Mouse (Mus musculus): ENCODE data around the gene Polr3c. TPM values are rescaled to one million over a fixed set of nuclear protein-coding genes. Genes with fewer than 3 reads are reported as not detected.

The Polr3c gene
- polyA plus RNA-seq, 1 experiment from 2014 or later, result 35.3 TPM

DNA sequence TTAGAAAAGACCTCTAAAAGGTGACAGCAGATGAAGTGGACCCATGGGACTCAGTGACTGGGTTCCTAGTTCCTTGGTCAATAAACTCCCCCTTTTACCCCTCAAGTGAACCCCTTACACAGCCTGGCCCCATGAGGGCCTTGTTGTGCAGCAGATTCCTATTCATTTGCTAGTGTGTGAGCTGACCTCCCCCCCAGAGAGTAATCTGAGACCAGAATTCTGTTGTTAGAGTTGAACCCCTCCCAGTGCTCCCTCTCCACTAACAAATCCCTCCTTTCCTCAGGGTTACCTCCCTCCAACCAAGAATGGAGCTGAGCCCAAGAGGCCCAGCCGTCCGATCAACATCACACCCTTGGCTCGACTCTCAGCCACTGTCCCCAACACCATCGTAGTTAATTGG, 26.4 kb downstream of the Polr3c start:
- peaks cover 19% of the 10 kb centered on the region for H3K36me3 ChIP-seq (ENCODE audit: control insufficient read depth, insufficient read depth, low read length)

DNA sequence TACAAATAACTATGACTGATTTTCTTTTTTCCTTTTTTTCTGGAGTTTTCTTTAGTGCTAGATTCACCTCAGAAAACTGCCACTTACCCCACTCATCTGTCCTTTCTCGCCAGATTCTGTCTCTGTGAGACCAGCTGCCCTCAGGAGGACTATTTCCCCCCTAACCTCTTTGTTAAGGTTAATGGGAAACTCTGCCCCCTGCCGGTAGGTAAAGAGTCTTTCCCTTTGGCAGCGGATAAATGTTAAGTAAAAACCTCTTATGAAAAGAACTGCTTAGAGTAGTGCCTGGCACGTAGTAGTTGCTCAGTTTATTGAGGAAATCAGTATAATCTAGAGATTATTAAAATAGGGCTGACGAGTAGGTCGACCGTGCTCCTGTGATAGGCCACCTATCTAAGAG, 27.1 kb downstream of the Polr3c start:
- no peak for ATAC-seq (ENCODE audit: low read depth)
- Histone ChIP-seq H3K4me3 (ENCODE audit: low read depth, low read length) (no peak overlapping the region), H3K4me2 (ENCODE audit: low read depth, low read length) (no peak overlapping the region), H3K4me1 (ENCODE audit: control insufficient read depth, insufficient read depth, low read length) (peaks cover 3% of the 10 kb centered on the region; the same call in 1 of the 2 replicates), H3K27ac (ENCODE audit: low read depth, low read length) (no peak overlapping the region), H3K27me3 (ENCODE audit: control insufficient read depth, insufficient read depth, low read length) (no peaks in the 10 kb centered on the region), H3K9me3 (ENCODE audit: control insufficient read depth, low read length) (no peaks in the 10 kb centered on the region), H3K9ac (replicated peaks; ENCODE audit: low read depth, low read length) (no peak overlapping the region), H3K36me3 (ENCODE audit: control insufficient read depth, insufficient read depth, low read length) (peaks cover 19% of the 10 kb centered on the region)
- WGBS, result 54% methylated on average over 7 of the region's 7 CpGs

More for the DNA sequence above, 26.4 kb downstream of the Polr3c start:
- H3K9me3 ChIP-seq (ENCODE audit: control insufficient read depth, low read length), result no peaks in the 10 kb centered on the region
- H3K27me3 ChIP-seq (ENCODE audit: control insufficient read depth, insufficient read depth, low read length), result no peaks in the 10 kb centered on the region
- no peak for ATAC-seq (ENCODE audit: low read depth)
- 88% methylated on average over 4 of the region's 4 CpGs for WGBS
- peaks cover 3% of the 10 kb centered on the region; the same call in 1 of the 2 replicates for H3K4me1 ChIP-seq (ENCODE audit: control insufficient read depth, insufficient read depth, low read length)
- no peak overlapping the region for H3K27ac ChIP-seq (ENCODE audit: low read depth, low read length)
- H3K4me2 ChIP-seq (ENCODE audit: low read depth, low read length), result no peak overlapping the region
- no peak overlapping the region for H3K4me3 ChIP-seq (ENCODE audit: low read depth, low read length)
- no peak overlapping the region for H3K9ac ChIP-seq (replicated peaks; ENCODE audit: low read depth, low read length)

DNA sequence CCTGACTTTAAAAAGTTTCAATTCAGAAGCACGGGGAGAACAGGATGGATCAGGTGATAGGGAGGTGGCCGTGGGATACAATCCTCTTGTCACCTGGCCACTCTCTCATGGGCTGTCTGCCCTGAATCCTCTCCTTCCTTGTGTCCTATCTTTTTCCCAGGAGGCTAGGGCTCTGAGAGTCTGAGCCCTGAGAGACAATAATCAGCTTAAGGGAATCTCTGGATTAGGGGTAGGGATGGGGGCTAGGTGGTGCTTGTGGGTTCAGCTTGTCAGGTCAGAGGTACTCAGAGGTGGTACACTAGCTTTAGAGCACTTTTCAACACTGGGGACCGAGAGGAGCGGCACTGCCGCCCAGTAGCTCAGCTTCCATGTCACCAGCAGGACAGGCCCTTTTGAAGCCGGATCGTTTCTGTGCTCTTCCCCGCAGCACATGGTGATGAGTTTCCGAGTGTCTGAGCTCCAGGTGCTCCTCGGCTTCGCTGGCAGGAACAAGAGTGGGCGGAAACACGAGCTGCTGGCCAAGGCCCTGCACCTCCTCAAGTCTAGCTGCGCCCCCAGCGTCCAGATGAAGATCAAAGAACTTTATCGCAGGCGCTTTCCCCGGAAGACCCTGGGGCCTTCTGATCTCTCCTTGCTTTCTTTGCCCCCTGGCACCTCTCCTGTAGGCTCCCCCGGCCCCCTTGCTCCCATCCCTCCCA, 28.3 kb downstream of the Polr3c start:
- no peak for ATAC-seq (ENCODE audit: low read depth)
- Histone ChIP-seq H3K9me3 (ENCODE audit: control insufficient read depth, low read length) (no peaks in the 10 kb centered on the region), H3K27ac (ENCODE audit: low read depth, low read length) (no peak overlapping the region), H3K36me3 (ENCODE audit: control insufficient read depth, insufficient read depth, low read length) (peaks cover 19% of the 10 kb centered on the region), H3K4me3 (ENCODE audit: low read depth, low read length) (no peak overlapping the region), H3K9ac (replicated peaks; ENCODE audit: low read depth, low read length) (no peak overlapping the region), H3K27me3 (ENCODE audit: control insufficient read depth, insufficient read depth, low read length) (no peaks in the 10 kb centered on the region), H3K4me1 (ENCODE audit: control insufficient read depth, insufficient read depth, low read length) (peaks cover 3% of the 10 kb centered on the region; the same call in 1 of the 2 replicates), H3K4me2 (ENCODE audit: low read depth, low read length) (no peak overlapping the region)
- WGBS, result 49% methylated on average over 19 of the region's 19 CpGs

DNA sequence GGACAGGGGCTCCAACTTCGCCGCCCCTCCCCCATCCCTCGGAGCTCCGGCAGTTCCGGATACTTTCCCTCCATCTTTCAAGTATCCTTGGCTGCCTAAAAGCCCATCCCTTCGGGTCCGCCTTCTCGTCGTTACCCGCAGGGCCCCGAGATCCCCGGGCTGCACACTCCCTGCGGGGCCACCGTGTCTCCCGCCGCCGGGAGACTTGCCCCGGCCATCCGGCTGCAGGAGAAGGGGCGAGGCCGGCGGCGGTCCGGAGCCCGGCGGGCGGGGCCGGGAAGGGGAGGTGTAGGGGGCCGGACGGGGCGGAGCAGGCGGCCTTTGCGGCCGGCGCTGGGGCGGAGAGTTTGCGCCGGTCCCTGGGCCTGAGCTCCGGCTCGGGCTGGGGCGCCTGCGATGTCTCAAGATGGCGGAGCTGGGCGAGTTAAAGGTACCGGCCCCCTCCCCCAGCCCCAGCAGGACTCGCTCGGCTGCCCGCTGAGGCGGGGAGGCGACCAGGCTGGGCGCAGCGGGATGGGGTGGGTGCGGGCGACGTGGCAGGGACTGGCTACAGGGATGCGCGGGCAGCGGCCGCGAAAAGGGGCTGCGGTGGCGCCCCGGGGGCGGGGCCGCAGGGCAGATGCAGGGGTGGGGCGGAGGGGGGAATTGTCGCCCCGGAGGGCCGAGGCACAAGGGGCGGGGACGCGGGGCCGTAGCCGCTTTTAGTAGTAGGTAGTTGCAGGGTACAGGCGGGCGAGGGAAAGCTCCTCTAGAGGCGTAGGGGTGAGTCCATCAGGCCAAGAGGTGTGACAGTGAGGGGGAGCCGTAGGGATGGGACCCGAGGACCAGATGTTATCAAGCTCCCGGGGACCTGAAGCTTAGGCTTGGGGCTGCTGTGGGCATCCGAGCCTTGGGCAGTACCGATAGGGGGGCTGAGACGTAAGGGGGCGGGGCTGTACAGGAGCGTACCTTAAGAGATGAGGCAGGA, 30.4 kb downstream of the Polr3c start:
- H3K4me3 ChIP-seq (ENCODE audit: low read depth, low read length), result peak overlapping the region; percentile 87
- no peaks in the 10 kb centered on the region for H3K9me3 ChIP-seq (ENCODE audit: control insufficient read depth, low read length)
- no peaks in the 10 kb centered on the region for H3K27me3 ChIP-seq (ENCODE audit: control insufficient read depth, insufficient read depth, low read length)
- H3K4me1 ChIP-seq (ENCODE audit: control insufficient read depth, insufficient read depth, low read length), result peaks cover 3% of the 10 kb centered on the region; the same call in 1 of the 2 replicates
- peak; percentile 92 for ATAC-seq (ENCODE audit: low read depth)
- H3K36me3 ChIP-seq (ENCODE audit: control insufficient read depth, insufficient read depth, low read length), result peaks cover 10% of the 10 kb centered on the region
- H3K9ac ChIP-seq (replicated peaks; ENCODE audit: low read depth, low read length), result peak overlapping the region; percentile 80
- peak overlapping the region; percentile 52 for H3K4me2 ChIP-seq (ENCODE audit: low read depth, low read length)
- WGBS, result under 1% methylated on average over 78 of the region's 85 CpGs
- H3K27ac ChIP-seq (ENCODE audit: low read depth, low read length), result peak overlapping the region; percentile 87

DNA sequence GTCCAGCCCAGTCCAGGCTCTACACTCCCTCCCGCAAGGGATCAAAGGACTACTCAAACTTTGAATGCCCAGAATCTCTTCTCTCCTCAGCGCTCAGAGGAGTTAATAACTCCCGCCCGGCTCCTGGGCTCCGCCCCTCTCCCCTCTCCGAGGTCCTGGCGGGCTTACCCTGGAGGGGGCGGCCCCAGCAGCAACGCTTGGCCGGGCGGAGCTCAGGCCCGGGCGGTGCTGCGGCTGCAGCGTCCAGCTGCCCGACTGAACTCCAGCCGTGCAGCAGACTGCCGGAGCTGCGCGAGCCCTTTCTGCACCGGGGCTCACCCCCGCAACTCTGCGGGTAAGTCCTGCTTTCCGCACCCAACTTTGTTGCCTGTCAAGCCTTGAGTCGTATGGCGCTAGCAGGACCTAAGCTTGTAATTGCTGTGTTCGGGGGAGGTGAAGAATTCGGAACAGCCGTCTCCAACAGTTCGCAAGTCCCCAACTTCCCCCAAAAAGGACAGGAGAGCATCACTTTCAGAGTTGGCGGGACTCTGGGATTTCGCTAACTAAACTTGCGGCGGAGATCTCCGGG, 31.1 kb downstream of the Polr3c start, which contains the start of gene Pias3:
TSS of gene Pias3 (plus strand) at position 187 of the 568 bp plus-strand sequence.
- Histone ChIP-seq H3K4me3 (ENCODE audit: low read depth, low read length) (peak within 1 kb of the TSS; percentile 87), H3K27ac (ENCODE audit: low read depth, low read length) (peak within 1 kb of the TSS; percentile 87), H3K9ac (replicated peaks; ENCODE audit: low read depth, low read length) (peak within 1 kb of the TSS; percentile 80), H3K4me1 (ENCODE audit: control insufficient read depth, insufficient read depth, low read length) (peaks cover 3% of the 10 kb centered on the region; the same call in 1 of the 2 replicates), H3K9me3 (ENCODE audit: control insufficient read depth, low read length) (no peaks in the 10 kb centered on the region), H3K27me3 (ENCODE audit: control insufficient read depth, insufficient read depth, low read length) (no peaks in the 10 kb centered on the region), H3K4me2 (ENCODE audit: low read depth, low read length) (peak within 1 kb of the TSS; percentile 52), H3K36me3 (ENCODE audit: control insufficient read depth, insufficient read depth, low read length) (peaks cover 2% of the 10 kb centered on the region)
- under 1% methylated on average over 35 of the region's 35 CpGs for WGBS
- ATAC-seq (ENCODE audit: low read depth), result peak; percentile 53; the same call in 1 of the 2 replicates

DNA sequence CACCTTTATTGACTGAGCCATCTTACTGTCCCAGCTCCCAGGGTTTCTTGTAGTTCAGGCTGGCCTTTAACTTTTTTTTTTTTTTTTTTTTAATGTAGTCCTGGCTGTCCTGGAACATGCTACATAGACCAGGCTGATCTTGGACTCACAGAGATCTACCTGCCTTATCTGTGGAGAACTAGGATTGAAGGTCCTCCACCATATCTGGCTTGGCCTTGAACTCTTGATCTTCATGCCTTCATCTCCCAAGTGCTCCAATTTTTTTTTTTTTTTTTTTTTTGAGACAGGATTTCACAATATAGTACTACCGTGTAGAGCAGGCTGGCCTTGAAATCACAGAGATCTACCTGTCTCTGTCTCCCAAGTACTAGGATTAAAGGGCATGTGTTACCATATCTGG, 33.8 kb downstream of the Polr3c start:
- ATAC-seq (ENCODE audit: low read depth), result no peak
- Histone ChIP-seq H3K9ac (replicated peaks; ENCODE audit: low read depth, low read length) (no peak overlapping the region), H3K27me3 (ENCODE audit: control insufficient read depth, insufficient read depth, low read length) (no peaks in the 10 kb centered on the region), H3K9me3 (ENCODE audit: control insufficient read depth, low read length) (no peaks in the 10 kb centered on the region), H3K36me3 (ENCODE audit: control insufficient read depth, insufficient read depth, low read length) (no peaks in the 10 kb centered on the region), H3K4me2 (ENCODE audit: low read depth, low read length) (no peak overlapping the region), H3K4me3 (ENCODE audit: low read depth, low read length) (no peak overlapping the region), H3K4me1 (ENCODE audit: control insufficient read depth, insufficient read depth, low read length) (peaks cover 3% of the 10 kb centered on the region; the same call in 1 of the 2 replicates), H3K27ac (ENCODE audit: low read depth, low read length) (no peak overlapping the region)
- 81% methylated on average over 1 of the region's 1 CpGs for WGBS

DNA sequence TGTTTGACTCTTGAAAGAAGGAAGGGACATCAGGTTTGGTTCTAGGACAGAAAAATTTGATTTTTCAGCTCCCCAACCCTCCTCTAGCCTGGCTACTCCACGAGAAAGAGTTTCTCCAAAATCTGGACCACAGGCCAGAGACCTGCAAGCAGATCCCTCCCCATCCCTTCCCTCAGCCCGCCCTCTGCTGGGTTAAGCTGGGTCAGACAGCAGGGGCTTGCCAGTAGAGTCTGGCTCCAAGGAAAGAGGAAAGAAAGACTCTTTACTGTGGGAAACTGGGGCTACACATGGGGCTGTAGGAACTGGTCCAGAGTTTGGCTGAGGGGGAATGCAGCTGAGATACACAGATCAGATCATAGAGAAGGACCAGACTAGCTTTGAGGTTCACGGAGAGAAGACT, 34.9 kb downstream of the Polr3c start:
- no peak for ATAC-seq (ENCODE audit: low read depth)
- Histone ChIP-seq H3K9me3 (ENCODE audit: control insufficient read depth, low read length) (no peaks in the 10 kb centered on the region), H3K27me3 (ENCODE audit: control insufficient read depth, insufficient read depth, low read length) (no peaks in the 10 kb centered on the region), H3K27ac (ENCODE audit: low read depth, low read length) (no peak overlapping the region), H3K4me3 (ENCODE audit: low read depth, low read length) (no peak overlapping the region), H3K4me1 (ENCODE audit: control insufficient read depth, insufficient read depth, low read length) (peaks cover 3% of the 10 kb centered on the region; the same call in 1 of the 2 replicates), H3K4me2 (ENCODE audit: low read depth, low read length) (no peak overlapping the region), H3K9ac (replicated peaks; ENCODE audit: low read depth, low read length) (no peak overlapping the region), H3K36me3 (ENCODE audit: control insufficient read depth, insufficient read depth, low read length) (no peaks in the 10 kb centered on the region)
- 17% methylated on average over 3 of the region's 3 CpGs for WGBS

DNA sequence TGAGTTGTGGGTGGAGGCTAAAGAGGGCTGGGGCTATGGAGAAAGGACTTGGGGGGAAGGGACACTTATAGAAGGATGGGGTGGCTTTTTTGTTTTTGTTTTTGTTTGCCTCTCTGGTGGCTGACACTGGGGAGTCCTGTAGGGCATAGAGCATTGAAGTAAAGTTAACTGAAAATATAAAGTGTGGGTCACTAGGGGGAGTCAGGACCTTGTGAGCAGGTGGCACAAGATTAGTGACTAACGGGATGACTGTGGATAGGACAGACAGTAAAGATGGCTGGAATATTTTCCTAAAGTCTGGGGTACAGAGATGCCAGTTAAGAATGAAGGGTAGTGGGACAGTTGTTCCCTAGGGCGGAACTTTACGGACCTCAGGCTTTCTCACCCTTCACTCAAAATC, 37.1 kb downstream of the Polr3c start:
- no peak overlapping the region for H3K4me3 ChIP-seq (ENCODE audit: low read depth, low read length)
- H3K36me3 ChIP-seq (ENCODE audit: control insufficient read depth, insufficient read depth, low read length), result no peaks in the 10 kb centered on the region
- no peak overlapping the region for H3K4me2 ChIP-seq (ENCODE audit: low read depth, low read length)
- 64% methylated on average over 3 of the region's 3 CpGs for WGBS
- H3K9ac ChIP-seq (replicated peaks; ENCODE audit: low read depth, low read length), result no peak overlapping the region
- no peaks in the 10 kb centered on the region for H3K27me3 ChIP-seq (ENCODE audit: control insufficient read depth, insufficient read depth, low read length)
- no peaks in the 10 kb centered on the region for H3K9me3 ChIP-seq (ENCODE audit: control insufficient read depth, low read length)
- no peak for ATAC-seq (ENCODE audit: low read depth)
- H3K4me1 ChIP-seq (ENCODE audit: control insufficient read depth, insufficient read depth, low read length), result no peaks in the 10 kb centered on the region
- no peak overlapping the region for H3K27ac ChIP-seq (ENCODE audit: low read depth, low read length)

Data from neural tube, embryonic 14.5 days (tissue).